Mouse (Mus musculus): Measurements from ENCODE around the gene Sec24c.
"Not testable (repeated sequence)": the region's sequence is repeated elsewhere in the genome, so short reads cannot be mapped to it uniquely, and the experiment has no call there.

The Sec24c gene

DNA sequence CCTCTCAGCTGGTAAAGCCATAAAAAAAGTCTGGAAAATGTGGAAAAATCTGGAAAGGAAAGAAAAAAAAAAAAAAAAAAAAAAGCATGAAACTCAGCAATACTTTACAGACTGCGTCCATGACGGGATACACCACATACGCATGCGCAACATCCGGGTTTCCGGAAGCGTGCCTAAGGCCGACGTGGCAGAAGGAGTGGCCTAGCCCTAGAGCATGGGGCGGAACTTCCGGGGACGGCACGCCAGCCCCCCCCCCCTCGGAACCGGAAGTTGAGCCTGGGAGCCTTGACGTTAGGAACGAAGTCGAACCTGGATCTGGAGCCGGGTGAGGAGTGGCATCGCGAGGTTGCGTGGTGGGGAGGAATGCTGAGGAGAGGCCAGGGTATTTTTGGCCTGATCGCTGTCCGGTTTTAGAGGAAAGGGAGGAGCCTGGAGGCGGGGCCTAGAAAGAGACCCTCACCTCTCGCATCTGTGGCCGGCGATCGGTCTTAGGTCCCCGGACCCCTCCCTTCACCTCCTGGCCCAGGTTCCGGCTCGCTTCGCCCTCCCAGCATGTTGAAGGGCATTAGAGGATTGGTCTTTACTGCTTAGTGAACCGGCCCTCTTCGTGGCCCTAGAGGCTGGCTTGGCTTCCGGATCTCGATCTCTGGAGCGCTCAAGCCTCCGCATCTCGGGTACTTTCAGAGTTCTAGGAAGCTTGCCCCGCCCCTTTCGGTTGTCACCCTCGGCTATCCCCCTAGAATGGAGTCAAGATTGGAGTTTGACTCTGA is at the start of gene Sec24c:
Sec24c (plus strand) TSS at position 245 of the 770 bp plus-strand sequence.
- DNase-seq (ENCODE audit: low spot score), result peak; percentile 98

DNA sequence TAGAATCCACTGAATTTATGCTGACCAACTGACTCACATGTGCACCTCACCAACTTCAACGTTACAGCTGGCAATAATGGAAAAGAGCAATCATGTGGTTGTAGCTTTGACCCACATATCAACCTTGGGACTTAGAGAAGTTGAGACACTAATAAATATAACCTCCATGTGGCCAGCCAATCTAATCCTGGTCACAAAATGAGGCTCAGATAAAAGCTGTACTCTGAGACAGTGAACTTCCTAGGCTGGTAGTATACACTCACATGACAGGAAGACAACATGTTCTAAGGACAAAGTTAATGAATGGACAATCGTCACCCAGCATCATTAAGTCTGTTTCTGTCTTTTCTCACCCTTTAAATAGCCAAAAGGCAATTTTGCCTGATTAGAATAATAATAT is 47.7 kb upstream of the Sec24c start:
- DNase-seq (ENCODE audit: low spot score), result no peak

DNA sequence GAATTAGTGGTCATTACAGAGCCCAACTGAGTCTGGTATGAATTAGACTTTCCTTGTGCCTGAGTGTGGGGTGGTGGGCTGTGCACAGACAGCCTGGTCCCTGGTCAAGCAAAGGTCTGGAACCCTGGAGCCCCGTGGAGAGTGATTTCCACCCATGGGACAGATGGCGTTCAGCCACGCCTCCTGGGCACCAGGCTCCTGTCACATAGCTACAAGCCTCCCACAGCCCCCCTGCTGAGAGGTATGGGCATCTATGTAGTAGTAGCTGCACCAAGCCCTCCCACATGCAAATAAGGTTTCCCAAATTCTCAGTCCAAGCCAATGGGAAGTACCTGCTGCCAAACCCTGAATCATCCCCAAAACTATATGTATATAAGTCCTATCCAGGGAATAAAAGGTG is 47.1 kb upstream of the Sec24c start:
- no peak for DNase-seq (ENCODE audit: low spot score)

DNA sequence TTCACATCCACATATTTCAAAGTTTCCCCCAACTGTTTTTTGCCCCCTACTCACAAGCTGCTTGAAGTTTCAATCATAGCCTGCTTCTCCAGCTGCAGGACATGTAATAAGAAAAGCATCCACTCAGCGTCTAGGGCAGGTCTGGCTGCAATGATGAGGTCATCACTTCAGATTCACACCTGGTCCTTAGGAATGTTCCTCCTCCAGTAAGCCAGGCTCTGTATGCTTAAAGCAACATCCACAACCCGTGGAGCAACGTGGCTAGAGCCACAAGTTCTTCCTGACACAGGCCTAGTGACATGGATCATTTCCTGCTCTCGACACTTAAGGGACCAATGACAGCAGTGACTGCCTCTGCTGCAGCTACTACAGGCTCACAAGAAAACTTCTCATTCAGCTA is 42.9 kb upstream of the Sec24c start:
- no peak for DNase-seq (ENCODE audit: low spot score)

DNA sequence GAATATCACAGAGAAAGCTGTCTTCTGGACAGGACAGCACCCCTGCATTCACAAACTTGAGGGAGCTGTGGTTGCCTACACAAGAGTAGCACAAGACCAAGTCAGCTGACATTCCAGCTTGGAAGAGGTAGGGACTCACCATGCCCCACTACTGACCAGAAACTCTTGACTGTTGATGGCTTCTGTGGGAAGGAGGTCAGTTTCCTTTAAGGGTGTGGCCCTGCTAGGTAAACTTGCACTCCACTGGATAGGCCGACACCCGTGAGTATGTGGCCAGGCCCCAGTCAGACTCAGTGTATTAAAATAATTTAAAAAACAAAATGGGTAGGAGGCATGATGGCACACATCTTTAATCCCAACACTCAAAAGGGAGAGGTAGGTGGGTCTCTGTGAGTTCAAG is 38.6 kb upstream of the Sec24c start:
- DNase-seq (ENCODE audit: low spot score), result no peak

DNA sequence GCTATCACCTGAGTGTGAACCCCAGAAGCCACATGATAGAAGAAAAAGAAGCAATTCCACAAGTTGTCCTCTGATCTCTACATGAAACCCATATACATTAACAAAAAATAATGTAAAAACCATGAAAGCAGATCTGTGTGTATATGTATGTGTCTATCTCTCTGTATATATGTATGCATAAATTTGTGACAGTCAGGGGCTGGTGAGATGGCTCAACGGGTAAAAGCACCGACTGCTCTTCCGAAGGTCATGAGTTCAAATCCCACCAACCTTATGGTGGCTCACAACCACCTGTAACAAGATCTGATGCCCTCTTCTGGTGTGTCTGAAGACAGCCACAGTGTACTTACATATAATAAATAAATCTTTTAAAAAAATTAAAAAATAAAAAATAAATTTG is 37.1 kb upstream of the Sec24c start:
- not testable (repeated sequence) for DNase-seq (ENCODE audit: low spot score)

DNA sequence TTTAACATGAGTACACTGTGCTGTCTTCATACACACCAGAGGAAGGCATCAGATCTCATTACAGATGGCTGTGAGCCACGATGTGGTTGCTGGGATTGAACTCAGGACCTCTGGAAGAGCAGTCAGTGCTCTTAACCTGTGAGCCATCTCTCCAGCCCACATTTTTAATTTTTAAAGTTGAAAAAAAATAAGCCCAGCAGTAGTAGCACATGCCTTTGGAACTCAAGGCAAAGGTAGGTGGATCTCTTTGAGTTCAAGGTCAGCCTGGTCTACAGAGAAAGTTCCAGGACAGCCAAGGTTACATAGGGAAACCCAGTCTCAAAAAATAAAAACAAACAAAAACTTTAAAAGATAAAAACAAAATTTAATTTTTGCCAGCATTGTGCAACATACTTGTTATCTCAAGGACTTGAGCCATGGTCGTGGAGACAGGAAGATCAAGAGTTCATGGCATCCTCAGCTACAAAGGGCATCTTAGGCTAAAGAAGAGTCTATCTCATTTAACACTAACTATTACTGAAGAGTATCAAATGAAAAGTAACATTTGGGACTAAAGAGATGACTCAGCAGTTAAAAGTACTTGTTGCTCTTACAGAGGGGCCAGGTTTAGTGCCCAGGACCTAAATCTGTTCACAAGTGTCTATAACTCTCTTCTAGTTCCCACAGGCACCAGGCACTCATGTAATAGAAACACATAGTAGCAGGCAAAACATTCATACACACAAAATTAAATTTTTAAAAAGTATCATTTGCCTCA is 36.1 kb upstream of the Sec24c start:
- no peak for DNase-seq (ENCODE audit: low spot score)

DNA sequence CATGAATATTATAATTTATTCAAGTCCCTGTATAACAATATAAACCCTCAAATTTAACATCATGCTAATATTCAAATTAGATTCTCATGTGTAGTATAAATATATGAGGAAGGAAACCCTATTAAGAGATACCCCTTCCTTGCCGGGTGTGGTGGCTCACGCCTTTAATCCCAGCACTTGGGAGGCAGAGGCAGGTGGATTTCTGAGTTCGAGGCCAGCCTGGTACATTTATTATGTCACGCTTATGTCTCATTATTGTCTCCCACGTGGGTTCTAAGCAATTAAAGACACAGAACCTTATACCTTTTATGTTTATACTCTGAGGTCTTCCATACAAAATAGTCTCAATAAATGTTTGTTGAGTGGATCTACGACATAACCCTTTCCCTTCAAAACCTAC is 35.4 kb upstream of the Sec24c start:
- no peak for DNase-seq (ENCODE audit: low spot score)

DNA sequence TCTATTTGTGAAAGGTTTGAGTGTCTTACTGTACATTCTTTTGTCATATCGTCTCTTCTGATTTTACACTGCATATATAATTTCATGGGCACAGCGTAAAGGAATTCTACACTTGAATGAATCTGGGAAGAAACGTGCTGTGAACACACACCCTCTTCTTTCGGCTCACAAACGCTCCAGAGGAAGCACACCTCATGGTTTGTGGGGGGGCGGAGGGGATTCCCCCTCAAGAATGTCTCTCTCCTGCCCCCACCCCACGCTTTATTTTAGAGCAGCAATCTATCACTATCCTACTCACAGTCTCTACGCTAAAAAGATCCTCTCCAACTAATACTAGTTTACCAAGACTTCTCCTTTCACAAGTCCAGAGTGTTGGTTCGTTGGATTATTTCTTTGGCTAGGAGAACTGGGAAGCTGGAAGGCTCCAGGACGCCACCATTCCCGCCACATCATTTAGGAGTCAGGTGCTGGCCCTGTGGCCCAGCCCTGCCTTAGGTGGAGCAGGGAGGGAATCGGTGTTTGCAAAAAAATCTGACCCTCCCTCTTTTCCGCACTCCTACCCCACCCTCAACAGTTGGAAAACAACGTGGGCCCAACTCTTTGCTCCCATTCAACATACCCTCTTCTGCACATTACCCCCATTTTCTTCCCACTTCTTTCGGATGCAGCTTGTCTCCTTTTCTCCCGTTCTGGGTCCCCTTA is 34.0 kb upstream of the Sec24c start:
- no peak for DNase-seq (ENCODE audit: low spot score)

DNA sequence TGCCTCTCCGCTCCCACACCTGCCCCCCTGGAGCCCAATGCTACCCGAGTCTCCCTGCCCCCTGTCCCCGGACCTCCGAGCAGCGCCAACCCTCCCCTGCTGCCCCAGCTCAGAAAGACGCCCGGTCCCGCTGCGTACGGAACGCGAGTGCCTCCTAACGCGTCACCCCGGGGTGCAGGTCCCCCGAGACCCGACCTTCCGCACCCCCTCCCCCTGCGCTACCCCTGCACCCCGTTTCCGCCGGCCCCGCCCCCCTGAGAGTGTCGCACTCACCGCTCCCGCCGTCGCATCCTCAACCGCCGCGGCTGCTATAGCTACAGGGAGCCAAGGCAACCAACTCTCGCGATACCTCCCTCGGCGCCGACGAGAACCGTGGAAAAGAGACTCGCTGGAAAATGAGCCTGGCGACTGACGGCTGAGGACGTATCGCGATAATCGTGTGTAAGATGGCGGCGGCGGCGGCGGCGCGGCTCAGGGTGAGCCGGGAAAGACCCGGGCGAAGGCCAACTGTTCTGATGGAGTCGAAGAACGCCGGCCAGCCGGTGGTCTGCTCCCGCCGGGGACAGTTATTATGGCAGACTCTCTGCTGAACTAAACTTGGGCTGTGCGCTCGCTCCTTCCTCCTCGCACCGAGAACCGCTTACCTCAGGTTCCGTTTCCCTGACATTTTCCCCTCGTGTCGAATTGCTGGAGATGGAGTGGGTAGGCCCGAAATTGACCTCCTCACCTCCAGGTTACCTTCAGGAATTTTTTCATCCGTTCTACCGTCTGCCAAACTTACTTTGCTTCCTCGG is 33.3 kb upstream of the Sec24c start, which contains the start of gene Usp54:
Usp54 (minus strand) TSS at position 420 of the 794 bp plus-strand sequence.
- peak; percentile 96 for DNase-seq (ENCODE audit: low spot score)

DNA sequence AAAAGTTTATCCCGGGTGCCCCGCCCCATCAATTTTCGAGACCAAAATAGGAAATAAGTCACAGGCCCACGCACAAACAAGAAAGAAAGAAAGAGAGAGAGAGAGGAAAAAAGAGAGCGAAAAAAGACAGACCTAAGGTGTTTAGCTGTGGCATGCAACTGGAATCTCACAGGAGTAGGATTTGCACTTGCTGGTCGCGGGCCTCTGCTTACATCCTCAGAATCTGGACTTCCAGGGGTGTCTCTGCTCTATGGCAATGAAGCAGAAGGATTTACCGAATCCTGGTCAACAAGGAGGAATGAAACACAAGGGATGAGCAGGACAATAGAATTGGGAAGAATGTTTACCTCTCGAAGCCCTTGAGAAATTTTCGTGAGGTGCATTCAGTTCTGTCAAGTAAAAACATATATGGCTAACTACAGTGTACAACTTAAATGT is 32.7 kb upstream of the Sec24c start:
- DNase-seq (ENCODE audit: low spot score), result no peak

DNA sequence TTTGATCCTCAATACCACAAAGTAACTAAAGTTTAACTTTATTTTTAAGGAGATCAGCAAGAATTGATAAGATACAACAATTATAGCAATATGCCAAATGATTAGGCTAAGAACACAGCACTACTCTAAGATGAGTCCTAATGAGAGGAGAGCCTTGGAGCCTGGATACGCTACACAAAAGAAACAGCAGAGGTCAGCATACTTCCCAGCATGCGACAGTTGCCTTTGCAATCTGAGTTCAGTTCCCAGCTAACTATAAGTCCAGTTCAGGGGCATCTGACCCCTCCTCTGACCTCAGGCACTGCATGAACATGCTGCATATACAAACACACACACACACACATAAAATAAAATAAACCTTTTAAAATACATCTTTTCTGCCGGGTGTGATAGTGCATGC is 28.6 kb upstream of the Sec24c start:
- no peak for DNase-seq (ENCODE audit: low spot score)

DNA sequence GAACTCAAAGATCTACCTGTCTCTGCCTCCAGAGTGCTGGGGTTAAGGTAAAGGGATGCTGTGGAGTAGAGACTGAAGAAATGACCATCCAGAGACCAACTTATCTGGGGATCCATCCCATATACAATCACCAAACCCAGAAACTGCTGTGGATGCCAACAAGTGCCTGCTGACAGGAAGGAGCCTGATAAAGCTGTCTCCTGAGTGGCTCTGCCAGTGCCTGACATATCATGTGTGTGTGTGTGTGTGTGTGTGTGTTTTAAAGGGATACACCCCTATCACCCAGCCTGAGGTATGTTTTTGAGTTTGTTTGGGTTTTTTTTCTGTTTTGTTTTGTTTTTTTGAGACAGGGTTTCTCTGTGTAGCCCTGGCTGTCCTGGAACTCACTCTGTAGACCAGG is 27.7 kb upstream of the Sec24c start:
- DNase-seq (ENCODE audit: low spot score), result no peak

DNA sequence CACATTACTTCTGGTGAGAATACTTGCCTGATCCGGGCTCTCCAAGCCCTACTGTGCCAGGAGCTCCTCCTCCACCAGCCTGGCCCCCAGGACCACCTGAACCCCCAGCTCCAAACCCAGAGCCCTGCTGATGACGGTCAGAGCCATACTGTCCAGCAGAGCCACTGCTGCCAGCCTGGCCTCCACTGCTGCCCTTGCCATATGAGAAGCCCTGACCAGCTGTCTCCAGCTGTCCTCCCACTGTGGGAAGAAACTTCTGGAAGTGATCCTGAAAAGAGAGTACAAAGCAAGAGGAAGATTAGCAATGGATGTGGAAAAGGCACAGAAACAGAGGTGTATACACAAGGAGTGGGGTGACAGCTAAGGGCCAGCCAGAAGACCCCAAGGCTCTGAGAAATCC is 23.1 kb upstream of the Sec24c start:
- no peak for DNase-seq (ENCODE audit: low spot score)

DNA sequence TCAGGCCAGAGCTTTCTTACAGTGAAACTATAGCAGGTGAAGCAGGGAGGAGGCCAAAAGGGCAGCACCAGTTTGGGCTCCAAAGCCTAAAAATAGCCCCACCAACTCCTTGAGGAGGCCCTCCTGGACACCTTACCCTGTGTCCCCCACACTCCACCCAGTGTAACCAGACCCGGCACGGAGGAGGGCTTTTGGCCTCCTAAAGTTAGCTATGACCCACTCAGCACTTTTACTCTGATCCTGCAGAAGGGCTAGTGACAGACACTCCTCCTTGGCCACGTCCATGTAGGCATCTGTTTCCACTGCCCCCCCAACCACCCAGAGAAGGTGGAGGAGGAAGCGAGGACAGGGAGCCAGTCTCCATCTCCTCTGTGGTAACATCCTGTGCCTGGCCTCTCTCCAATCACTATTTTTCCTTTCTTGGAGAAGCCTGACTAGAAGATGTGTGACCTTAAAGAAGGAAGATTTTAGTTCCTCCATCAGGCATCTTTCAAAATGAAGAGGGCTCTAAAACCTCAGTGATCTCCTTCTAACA is 22.3 kb upstream of the Sec24c start:
- no peak for DNase-seq (ENCODE audit: low spot score)

DNA sequence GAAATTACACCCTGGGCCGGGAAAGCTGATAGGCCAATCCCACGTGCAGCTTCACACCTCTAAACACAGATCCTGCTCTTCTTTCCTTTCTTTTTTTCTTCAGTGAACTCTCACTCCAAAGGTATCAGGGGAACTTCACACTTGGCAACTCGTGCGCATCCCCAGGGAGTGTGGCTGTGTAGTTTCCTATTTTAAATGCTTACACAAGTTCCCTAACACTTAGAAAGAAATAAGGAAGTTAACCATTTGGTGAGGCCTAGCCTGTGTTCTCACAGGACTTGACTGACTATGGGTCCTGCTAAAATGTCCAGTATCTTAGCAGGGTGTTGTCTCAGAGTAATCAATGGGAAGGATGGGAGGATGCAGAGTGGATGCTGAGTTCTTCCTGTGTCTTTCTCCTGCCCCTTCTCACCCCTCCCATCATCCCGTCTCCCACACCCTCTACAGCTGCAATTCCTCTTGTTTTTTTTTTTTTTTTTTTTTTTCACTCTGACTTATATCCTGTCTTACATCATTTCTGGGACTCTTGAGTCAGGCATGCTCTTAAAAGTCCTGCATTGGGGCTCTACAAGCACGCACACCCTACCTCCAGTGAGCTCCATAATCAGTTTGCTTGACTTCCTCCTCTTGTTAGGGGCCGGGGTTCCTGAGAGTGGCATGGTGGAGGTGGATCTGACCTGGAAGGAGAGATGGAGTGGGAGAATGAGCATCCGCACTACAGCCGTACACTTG is 19.3 kb upstream of the Sec24c start:
- no peak for DNase-seq (ENCODE audit: low spot score)

DNA sequence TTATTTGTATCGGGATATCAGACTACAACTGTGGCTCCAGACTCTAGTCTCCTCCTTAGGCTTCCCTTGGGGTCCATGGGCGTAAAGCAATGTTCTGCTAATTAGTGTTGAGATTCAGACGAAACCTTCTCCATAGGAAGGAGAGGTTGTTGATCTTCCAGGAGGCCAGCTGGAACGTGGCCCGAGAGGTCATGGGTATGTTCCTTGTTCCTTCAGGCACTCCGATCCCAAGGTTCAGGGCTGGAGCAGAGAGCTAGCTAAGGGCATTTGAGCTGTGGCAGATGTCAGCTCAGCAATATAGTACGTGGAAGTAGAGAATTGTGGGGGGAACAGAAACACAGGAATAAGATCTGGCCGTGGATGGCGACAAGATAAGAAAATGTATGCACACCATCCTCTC is 18.4 kb upstream of the Sec24c start:
- no peak for DNase-seq (ENCODE audit: low spot score)

DNA sequence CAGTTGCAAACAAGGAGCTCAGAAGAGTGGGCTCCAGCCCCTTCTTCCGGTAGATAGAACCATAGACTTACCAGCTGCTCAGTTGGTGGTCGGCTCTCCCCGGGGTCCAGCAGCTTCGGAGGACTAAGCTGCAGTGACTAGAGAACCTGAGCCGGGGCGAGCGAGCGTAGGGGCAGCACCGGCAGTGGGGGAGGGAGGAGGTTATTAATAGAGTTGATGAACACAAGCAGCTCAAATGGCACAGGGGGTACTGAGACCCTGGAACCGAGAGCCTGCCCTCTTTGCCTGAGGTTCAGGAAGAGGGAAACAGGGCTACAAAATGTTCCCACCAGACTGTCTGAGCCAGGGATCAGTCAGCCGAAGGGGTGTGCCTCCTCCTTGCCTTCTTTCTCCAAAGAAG is 17.7 kb upstream of the Sec24c start, which contains the start of gene Myoz1:
Myoz1 (minus strand) TSS at position 180 of the 400 bp plus-strand sequence.
- DNase-seq (ENCODE audit: low spot score), result no peak

DNA sequence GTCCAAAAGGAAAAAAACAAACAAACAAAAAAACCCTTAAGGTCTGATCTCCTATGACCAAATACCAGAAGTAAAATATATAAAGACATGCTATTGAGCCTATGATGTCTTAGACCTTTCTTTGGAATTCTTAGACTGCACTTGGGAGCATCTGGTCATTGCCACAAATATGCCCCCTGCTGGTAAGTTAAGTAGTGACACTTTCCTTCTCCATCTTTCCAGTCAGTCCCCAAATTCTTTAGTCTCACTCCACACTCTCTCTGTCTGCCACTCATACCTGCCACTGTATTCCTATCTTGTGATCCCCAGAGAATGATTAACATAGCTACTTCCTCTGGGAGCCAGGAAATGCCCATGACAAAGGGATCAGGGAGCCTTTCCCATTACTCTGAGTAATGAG is 15.8 kb upstream of the Sec24c start:
- no peak for DNase-seq (ENCODE audit: low spot score)

DNA sequence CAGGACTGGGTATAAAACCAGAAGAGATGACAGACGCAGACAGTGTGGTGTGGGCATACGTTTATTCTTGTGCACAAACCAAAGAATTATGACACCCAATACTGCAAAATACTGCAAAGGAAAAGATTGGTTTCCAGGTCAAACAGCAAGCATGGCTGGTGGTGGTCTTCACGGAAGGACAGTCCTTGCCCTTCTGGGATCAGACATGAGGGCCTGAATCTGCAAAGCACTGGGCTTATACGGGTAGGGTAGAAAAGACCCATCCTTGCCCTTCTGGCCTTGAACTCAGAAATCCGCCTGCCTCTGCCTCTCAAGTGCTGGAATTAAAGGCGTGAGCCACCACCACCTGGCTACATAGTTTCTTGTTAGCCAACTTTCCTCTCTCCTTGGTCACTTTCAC is 15.2 kb upstream of the Sec24c start:
- DNase-seq (ENCODE audit: low spot score), result no peak

DNA sequence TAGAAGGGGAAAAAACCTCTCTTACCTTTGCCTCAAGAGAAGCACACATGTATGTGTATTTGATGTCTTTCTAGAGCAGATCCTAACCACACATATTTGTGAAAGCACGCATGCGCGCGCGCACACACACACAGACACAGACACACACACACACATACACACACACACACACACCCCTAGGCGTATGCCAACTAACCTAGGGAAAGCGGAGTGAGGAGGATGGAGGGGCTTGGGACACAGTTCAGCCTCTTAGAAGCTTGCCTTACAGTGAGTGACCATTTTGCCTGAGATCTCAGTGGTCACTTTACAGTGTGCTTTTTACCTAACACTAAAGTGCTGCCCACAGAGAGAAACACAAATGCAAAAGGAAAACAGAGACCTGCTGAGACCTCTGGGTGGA is 14.4 kb upstream of the Sec24c start:
- DNase-seq (ENCODE audit: low spot score), result no peak
